Mouse (Mus musculus) heart, adult 2 months (tissue): ENCODE measurements around the gene Plxna4. TPM values are rescaled to one million over a fixed set of nuclear protein-coding genes. Genes with fewer than 3 reads are reported as not detected.

Experiments used
- DNase-seq, 2 experiments: peaks; one replicate each; pipeline ENCODE4 v3.0.0; 2021
- H3K27ac ChIP-seq: fragments of 200-600 bp; 2 replicates; pipeline ENCODE4 v1.8.1; 2022
- H3K27me3 ChIP-seq: fragments of 200-500 bp; 2 replicates; pipeline ENCODE4 v1.6.1; 2012; ENCODE audit warnings: mild to moderate bottlenecking, low read length, inconsistent platforms, mixed read lengths; ENCODE audit not compliant: control insufficient read depth, insufficient read depth
- H3K36me3 ChIP-seq: fragments of 200-500 bp; 2 replicates; pipeline ENCODE4 v1.6.1; 2012; ENCODE audit warnings: low read length, inconsistent platforms; ENCODE audit not compliant: control insufficient read depth, insufficient read depth
- H3K4me1 ChIP-seq: fragments of 200-500 bp; 2 replicates; pipeline ENCODE4 v1.6.1; 2011; ENCODE audit warnings: low read length; ENCODE audit not compliant: control insufficient read depth, insufficient read depth
- H3K4me3 ChIP-seq: fragments of 200-600 bp; 2 replicates; pipeline ENCODE4 v1.8.1; 2022
- H3K79me2 ChIP-seq: fragments of 200-500 bp; replicated peaks from 2 replicates; pipeline ENCODE4 v1.6.1; 2012; ENCODE audit warnings: mild to moderate bottlenecking, inconsistent platforms, low read length, moderate library complexity, mixed read lengths; ENCODE audit not compliant: control insufficient read depth, insufficient read depth
- H3K9ac ChIP-seq: fragments of 200-500 bp; 2 replicates; pipeline ENCODE4 v1.6.1; 2012; ENCODE audit warnings: low read depth, mild to moderate bottlenecking, control low read depth, inconsistent platforms, low read length, mixed read lengths
- CTCF ChIP-seq: fragments of 200-600 bp; IDR thresholded peaks from 2 replicates; pipeline ENCODE4 v1.8.1; 2022; ENCODE audit warnings: antibody characterized with exemption, mild to moderate bottlenecking, moderate library complexity
- EP300 ChIP-seq: fragments of 200-500 bp; IDR thresholded peaks from 2 replicates; pipeline ENCODE4 v1.6.1; 2011; ENCODE audit warnings: low read depth, low read length, control low read depth; ENCODE audit not compliant: insufficient read depth
- POLR2A ChIP-seq: fragments of 200-500 bp; IDR thresholded peaks from 2 replicates; pipeline ENCODE4 v1.6.1; 2011; ENCODE audit warnings: mild to moderate bottlenecking, low read depth, low read length, control low read depth; ENCODE audit not compliant: insufficient read depth
- WGBS: fragments of 180-500 bp; shearing (Covaris S2); methylation state at CpG from one replicate; pipeline ENCODE4 v1.1.7; 2018; 5-methylcytosine and 5-hydroxymethylcytosine counted together
- intact Hi-C: fragments of 180-260 bp; cut with DNase I; formaldehyde crosslinking; loops from one replicate; pipeline ENCODE4 v1.15.1; 2025
- polyA plus RNA-seq: library from polyadenylated mRNA; depleted of rRNA; stranded (reverse); fragments of >200 nt; gene quantifications from 2 replicates; pipeline ENCODE4 v1.2.3, GENCODE M21; 2012
- total RNA-seq, 2 experiments: library from RNA; stranded (reverse); gene quantifications; 2 replicates each; pipeline ENCODE4 v1.2.3; 2021

Plxna4 gene
- total and polyA plus RNA-seq, 3 experiments = 3.7 to 14.1 (median 11.7) TPM

DNA sequence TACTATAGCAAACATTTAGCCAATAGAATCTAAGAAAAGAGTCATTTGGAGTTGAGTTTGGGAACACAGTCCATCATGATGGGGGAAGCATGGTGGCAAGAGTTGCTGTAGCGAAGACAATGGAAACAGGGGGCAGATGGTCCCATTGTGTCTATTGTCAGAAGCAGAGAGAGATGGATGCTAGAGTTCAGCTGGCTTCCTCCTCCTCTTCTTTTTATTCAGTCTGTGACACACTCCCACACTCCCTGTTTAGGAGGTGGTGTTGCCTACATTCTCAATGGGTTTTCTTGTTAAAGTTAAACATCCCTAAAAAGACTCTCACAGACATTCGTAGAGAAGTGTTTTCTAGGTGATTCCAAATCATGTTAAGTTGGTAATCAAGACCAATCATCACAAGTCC, 14.1 kb upstream of the Plxna4 start:
- Histone ChIP-seq H3K27me3 (no peaks in the 10 kb centered on the region), H3K9ac (no peak overlapping the region), H3K27ac (no peak overlapping the region), H3K36me3 (no peaks in the 10 kb centered on the region), H3K4me1 (no peaks in the 10 kb centered on the region), H3K4me3 (no peak overlapping the region), H3K79me2 (no peaks in the 10 kb centered on the region)
- TF ChIP-seq EP300 (no peak), CTCF (no peak)
- 85% methylated on average over 2 of the region's 2 CpGs for WGBS
- intact Hi-C loops = no loop called here
- no peak for DNase-seq

- intact Hi-C loops = no loop called here
Measured at GRCm38 (mm10) chr6:32601306-32601705, 13.3 kb upstream of the Plxna4 start.

DNA sequence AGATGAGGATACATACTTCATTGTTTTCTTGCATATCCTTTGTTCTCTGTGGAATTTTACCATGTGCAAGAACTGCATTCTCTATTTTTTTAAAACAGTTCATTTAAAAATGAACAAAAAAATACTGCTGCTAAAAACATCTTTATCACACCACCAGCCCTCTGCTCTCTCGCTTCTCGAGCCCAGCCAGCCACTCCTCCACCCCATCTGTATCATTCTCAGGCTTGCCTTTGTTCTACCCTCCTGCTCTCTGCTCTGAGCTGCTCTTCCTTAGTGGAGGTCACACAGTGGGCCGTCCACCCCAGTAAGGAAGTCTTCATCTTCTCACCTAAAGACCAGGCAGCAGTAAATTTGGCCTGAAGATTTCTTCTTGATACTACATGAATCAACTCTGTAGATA, 7.6 kb upstream of the Plxna4 start:
- no peak overlapping the region for H3K4me3 ChIP-seq
- no peaks in the 10 kb centered on the region for H3K79me2 ChIP-seq
- no peaks in the 10 kb centered on the region for H3K36me3 ChIP-seq
- no peaks in the 10 kb centered on the region for H3K27me3 ChIP-seq
- no peak for DNase-seq
- no peak overlapping the region for H3K27ac ChIP-seq
- no peaks in the 10 kb centered on the region for H3K4me1 ChIP-seq
- 43% methylated on average over 3 of the region's 3 CpGs for WGBS
- TF ChIP-seq EP300 = no peak
- no peak for TF ChIP-seq CTCF
- no peak for TF ChIP-seq POLR2A
- no peak overlapping the region for H3K9ac ChIP-seq
- intact Hi-C loops = no loop called here

More at GRCm38 (mm10) chr6:32601306-32601705, 13.3 kb upstream of the Plxna4 start:
- H3K79me2 ChIP-seq = no peaks in the 10 kb centered on the region
- H3K36me3 ChIP-seq = no peaks in the 10 kb centered on the region
- TF ChIP-seq POLR2A (no peak), CTCF (no peak), EP300 (no peak)
- H3K27ac ChIP-seq = no peak overlapping the region
- H3K4me1 ChIP-seq = no peaks in the 10 kb centered on the region
- H3K9ac ChIP-seq = no peak overlapping the region
- H3K4me3 ChIP-seq = no peak overlapping the region
- WGBS = 59% methylated on average over 2 of the region's 2 CpGs
- no peak for DNase-seq
- no peaks in the 10 kb centered on the region for H3K27me3 ChIP-seq

- intact Hi-C loops = loop anchor here (1.0 to 5.0 kb wide), 4 partner anchors 263 to 929 kb away; no protein-coding TSS in a partner anchor
- H3K36me3 ChIP-seq = no peaks in the 10 kb centered on the region
- 29% methylated on average over 13 of the region's 13 CpGs for WGBS
- H3K4me1 ChIP-seq = peaks cover 2% of the 10 kb centered on the region; the same call in 1 of the 2 replicates
- peak; percentile 92 for TF ChIP-seq CTCF
- TF ChIP-seq POLR2A = no peak
- peak; percentile 89 for TF ChIP-seq EP300
- H3K4me3 ChIP-seq = no peak overlapping the region
- H3K9ac ChIP-seq = no peak overlapping the region
- peak; percentile 69 to 83 for DNase-seq
- no peaks in the 10 kb centered on the region for H3K79me2 ChIP-seq
- no peaks in the 10 kb centered on the region for H3K27me3 ChIP-seq
- H3K27ac ChIP-seq = no peak overlapping the region
Measured at GRCm38 (mm10) chr6:32590979-32591758, 3.2 kb upstream of the Plxna4 start.

DNA sequence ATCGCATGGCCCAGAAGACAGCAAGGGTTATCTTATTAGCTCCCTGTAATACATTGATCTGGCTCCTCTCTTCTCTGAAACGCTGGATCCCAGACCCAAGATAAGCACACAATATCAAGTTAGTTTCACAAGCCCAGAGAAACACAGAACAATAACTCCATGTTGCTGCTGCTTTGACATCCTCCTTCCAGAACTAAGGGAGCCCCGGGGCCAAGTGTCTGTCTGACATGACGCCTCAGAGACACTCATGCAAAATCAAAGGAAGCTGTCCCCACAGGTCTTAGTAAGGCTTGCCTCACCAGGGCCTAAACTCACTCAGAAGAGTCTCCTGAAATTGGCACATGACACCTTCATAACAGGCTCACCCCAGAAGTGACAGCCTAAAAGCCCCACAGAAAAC, 1.6 kb upstream of the Plxna4 start:
- Histone ChIP-seq H3K4me1 (peaks cover 5% of the 10 kb centered on the region), H3K79me2 (0 out of 2 replicates have a peak, but pooled peaks cover 2% of the 10 kb centered on the region), H3K9ac (no peak overlapping the region), H3K27me3 (no peaks in the 10 kb centered on the region), H3K36me3 (no peaks in the 10 kb centered on the region), H3K4me3 (no peak overlapping the region), H3K27ac (no peak overlapping the region)
- no peak for DNase-seq
- intact Hi-C loops = loop anchor here (2.0 to 10.0 kb wide), 5 partner anchors 67 to 927 kb away; no protein-coding TSS in a partner anchor
- WGBS = 57% methylated on average over 4 of the region's 4 CpGs
- no peak for TF ChIP-seq EP300
- TF ChIP-seq POLR2A = no peak
- TF ChIP-seq CTCF = no peak
